Mouse (Mus musculus) myocyte (in vitro differentiated cells): ENCODE measurements around the gene Bik. TPM values are rescaled to one million over a fixed set of nuclear protein-coding genes. Genes with fewer than 3 reads are reported as not detected.

Experiments used
- H3K27me3 ChIP-seq: one replicate; pipeline ENCODE4 v1.6.1; 2011; ENCODE audit not compliant: control insufficient read depth, insufficient read depth, insufficient read length
- H3K36me3 ChIP-seq: one replicate; pipeline ENCODE4 v1.6.1; 2011; ENCODE audit not compliant: control insufficient read depth, insufficient read depth
- H3K4me2 ChIP-seq: one replicate; pipeline ENCODE4 v1.6.1; 2011; ENCODE audit warnings: low read depth, control low read depth
- H3K4me3 ChIP-seq: one replicate; pipeline ENCODE4 v1.5.1; 2011; ENCODE audit warnings: mild to moderate bottlenecking, control low read depth, moderate library complexity
- H3K79me2 ChIP-seq: one replicate; pipeline ENCODE4 v1.6.1; 2011; ENCODE audit not compliant: control insufficient read depth, insufficient read depth
- H3ac ChIP-seq: one replicate; pipeline ENCODE4 v1.6.1; 2011; ENCODE audit not compliant: control insufficient read depth, insufficient read length
- CEBPB ChIP-seq: IDR thresholded peaks from 2 replicates; pipeline ENCODE4 v1.6.1; 2011; ENCODE audit warnings: mild to moderate bottlenecking, moderate library complexity; ENCODE audit not compliant: poor library complexity, insufficient read depth, severe bottlenecking
- E2F4 ChIP-seq: IDR thresholded peaks from one replicate; pipeline ENCODE4 v1.6.1; 2011; ENCODE audit warnings: mild to moderate bottlenecking, control low read depth, moderate library complexity; ENCODE audit not compliant: insufficient read depth
- MAX ChIP-seq: IDR thresholded peaks from one replicate; pipeline ENCODE4 v1.6.1; 2011; ENCODE audit warnings: low read depth, mild to moderate bottlenecking, control low read depth
- MYOD1 ChIP-seq, 3 experiments: IDR thresholded peaks; one replicate each; pipeline ENCODE4 v1.6.1; 2011; ENCODE audit warnings: control low read depth in 2 of 3, low read depth in 2 of 3, mild to moderate bottlenecking in 2 of 3, moderate library complexity in 1 of 3; ENCODE audit not compliant: insufficient read length in 2 of 3, control insufficient read depth in 1 of 3
- MYOG ChIP-seq, 3 experiments: IDR thresholded peaks; one replicate each; pipeline ENCODE4 v1.6.1; 2011; ENCODE audit warnings: control low read depth in 2 of 3, low read depth in 2 of 3, mild to moderate bottlenecking in 2 of 3; ENCODE audit not compliant: insufficient read length in 2 of 3, control insufficient read depth in 1 of 3, insufficient read depth in 1 of 3
- POLR2A ChIP-seq: IDR thresholded peaks from one replicate; pipeline ENCODE4 v1.6.1; 2011; ENCODE audit warnings: low read depth, mild to moderate bottlenecking, control low read depth, moderate library complexity; ENCODE audit not compliant: insufficient read length
- POLR2AphosphoS2 ChIP-seq: IDR thresholded peaks from one replicate; pipeline ENCODE4 v1.6.1; 2011; ENCODE audit warnings: low read depth, control low read depth; ENCODE audit not compliant: insufficient read length
- REST ChIP-seq: IDR thresholded peaks from one replicate; pipeline ENCODE4 v1.6.1; 2011; ENCODE audit warnings: mild to moderate bottlenecking, control low read depth, moderate library complexity; ENCODE audit not compliant: insufficient read depth, insufficient read length
- SRF ChIP-seq: IDR thresholded peaks from one replicate; pipeline ENCODE4 v1.6.1; 2011; ENCODE audit warnings: low read depth; ENCODE audit not compliant: control insufficient read depth, insufficient read length
- TCF12 ChIP-seq: IDR thresholded peaks from one replicate; pipeline ENCODE4 v1.6.1; 2011; ENCODE audit warnings: mild to moderate bottlenecking, control low read depth; ENCODE audit not compliant: poor library complexity, insufficient read depth, severe bottlenecking
- TCF3 ChIP-seq: IDR thresholded peaks from one replicate; pipeline ENCODE4 v1.6.1; 2011; ENCODE audit warnings: low read depth, control low read depth; ENCODE audit not compliant: insufficient read length
- USF1 ChIP-seq: IDR thresholded peaks from one replicate; pipeline ENCODE4 v1.6.1; 2011; ENCODE audit warnings: low read depth, mild to moderate bottlenecking, control low read depth, moderate library complexity
- polyA plus RNA-seq: library from polyadenylated mRNA; unstranded; fragments of >200 nt; fragmentation: generic; extraction: Trizol; gene quantifications from one replicate; pipeline ENCODE4 v1.2.1, GENCODE M21; 2012; ENCODE audit warnings: missing spikeins

Gene Bik
- polyA plus RNA-seq, 1 experiment, result 1.3 TPM

DNA sequence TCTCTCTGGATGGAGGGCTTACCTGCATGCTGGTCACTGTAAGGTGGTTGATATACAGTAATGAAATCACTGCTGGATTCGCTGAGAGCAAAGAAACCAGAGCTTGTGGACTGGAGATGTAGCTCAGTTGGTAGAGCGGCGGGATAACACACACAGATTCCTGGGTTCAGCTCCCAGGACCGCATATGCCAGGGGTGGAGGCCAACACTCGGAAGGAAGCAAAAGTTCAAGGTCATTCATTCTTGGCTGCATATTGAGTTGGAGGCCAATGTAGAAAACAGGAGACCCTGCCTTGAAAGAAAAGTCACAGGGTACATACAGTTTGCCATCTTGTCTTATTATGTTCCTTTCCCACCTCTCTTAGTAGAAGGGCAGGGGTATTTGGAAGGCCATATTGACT lies 3.1 kb downstream of the Bik start:
- Histone ChIP-seq H3K36me3 (no peaks in the 10 kb centered on the region), H3K4me3 (no peak overlapping the region), H3K4me2 (no peak overlapping the region), H3K79me2 (no peaks in the 10 kb centered on the region), H3K27me3 (peaks cover 26% of the 10 kb centered on the region), H3ac (no peak overlapping the region)
- TF ChIP-seq TCF12, result no peak
- TF ChIP-seq CEBPB, result no peak
- TF ChIP-seq SRF, result no peak
- no peak for TF ChIP-seq MAX
- TF ChIP-seq MYOG (IDR thresholded peaks at IDR 0.05; ENCODE audit: control insufficient read depth in 1 of 3, insufficient read depth in 1 of 3, insufficient read length in 2 of 3, low read depth in 2 of 3), result no peak
- no peak for TF ChIP-seq USF1
- TF ChIP-seq TCF3, result no peak
- no peak for TF ChIP-seq POLR2A
- TF ChIP-seq POLR2AphosphoS2, result no peak
- no peak for TF ChIP-seq MYOD1 (IDR thresholded peaks at IDR 0.05; ENCODE audit: control insufficient read depth in 1 of 3, insufficient read length in 2 of 3, low read depth in 2 of 3)
- TF ChIP-seq REST, result no peak
- no peak for TF ChIP-seq E2F4

DNA sequence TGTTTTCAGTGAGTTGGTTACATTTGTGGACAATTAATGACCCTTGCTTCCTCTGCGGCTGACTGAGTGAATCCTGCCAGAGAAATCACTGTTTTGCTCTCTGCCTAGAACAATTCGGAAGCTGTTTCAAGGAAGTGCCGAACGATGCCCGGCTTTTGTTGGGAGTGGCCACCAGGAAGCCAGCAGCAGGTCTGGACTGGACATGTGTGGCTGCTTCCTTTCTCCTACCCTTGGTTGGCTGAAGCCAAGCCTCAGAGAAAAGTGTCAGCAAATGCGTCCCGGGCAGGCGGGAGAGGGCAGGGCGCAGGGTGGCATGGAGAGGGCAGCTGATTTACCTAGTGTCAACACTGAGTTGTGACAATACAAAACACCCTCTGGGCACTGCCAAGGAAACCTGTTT lies 3.6 kb downstream of the Bik start:
- Histone ChIP-seq H3K27me3 (peaks cover 26% of the 10 kb centered on the region), H3K79me2 (no peaks in the 10 kb centered on the region), H3K4me3 (no peak overlapping the region), H3K4me2 (no peak overlapping the region), H3K36me3 (no peaks in the 10 kb centered on the region), H3ac (no peak overlapping the region)
- no peak for TF ChIP-seq MYOG (IDR thresholded peaks at IDR 0.05; ENCODE audit: control insufficient read depth in 1 of 3, insufficient read depth in 1 of 3, insufficient read length in 2 of 3, low read depth in 2 of 3)
- TF ChIP-seq POLR2AphosphoS2, result no peak
- no peak for TF ChIP-seq CEBPB
- no peak for TF ChIP-seq SRF
- no peak for TF ChIP-seq MYOD1 (IDR thresholded peaks at IDR 0.05; ENCODE audit: control insufficient read depth in 1 of 3, insufficient read length in 2 of 3, low read depth in 2 of 3)
- TF ChIP-seq REST, result no peak
- TF ChIP-seq POLR2A, result no peak
- no peak for TF ChIP-seq MAX
- no peak for TF ChIP-seq USF1
- no peak for TF ChIP-seq E2F4
- no peak for TF ChIP-seq TCF12
- TF ChIP-seq TCF3, result no peak

DNA sequence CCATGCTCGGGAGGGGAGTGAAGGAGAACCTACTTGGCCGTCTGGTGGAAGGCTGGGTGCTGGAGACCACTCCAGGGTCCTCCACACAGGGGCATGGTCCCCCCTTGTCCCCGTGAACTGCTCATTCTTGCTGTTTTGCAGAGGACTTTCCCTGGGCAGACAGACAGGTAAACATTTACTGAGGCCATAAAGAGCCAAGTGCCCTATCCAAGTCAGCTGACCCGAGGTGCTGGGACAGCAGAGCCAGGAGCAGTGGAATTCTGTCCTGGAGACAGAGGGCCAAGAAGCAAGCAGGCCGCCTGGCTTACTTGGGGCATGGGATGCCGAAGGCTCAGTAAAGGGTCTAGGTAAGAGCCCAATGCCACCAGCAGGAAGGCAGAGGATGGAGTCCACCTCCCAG lies 4.0 kb downstream of the Bik start:
- H3K27me3 ChIP-seq, result peaks cover 26% of the 10 kb centered on the region

DNA sequence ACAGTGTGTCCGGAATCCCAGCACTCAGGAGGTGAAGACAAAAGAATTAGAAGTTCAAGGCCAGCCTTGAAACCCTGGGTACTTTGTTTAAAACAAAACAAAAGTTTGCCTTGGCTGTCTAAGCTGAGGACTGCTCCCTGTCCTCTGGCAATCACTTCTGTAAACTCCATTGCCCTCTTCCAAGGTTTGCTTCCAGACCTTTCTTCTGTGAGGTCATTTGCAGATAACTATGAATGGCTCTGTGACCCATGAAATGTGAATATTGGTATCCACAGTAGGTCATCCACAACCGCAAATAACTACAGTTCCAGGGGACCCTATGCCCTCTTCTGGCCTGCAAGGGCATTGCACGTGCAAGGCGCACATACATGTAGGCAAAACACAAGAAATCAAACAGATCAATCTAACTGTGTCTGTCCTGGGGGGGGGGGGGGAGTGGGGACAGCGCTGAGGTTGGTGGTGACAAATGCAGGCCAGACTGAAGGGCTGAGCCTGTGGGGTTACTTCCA lies 5.4 kb downstream of the Bik start:
- TF ChIP-seq CEBPB (no peak), TCF3 (no peak), REST (no peak), E2F4 (no peak), TCF12 (no peak), POLR2A (no peak), USF1 (no peak), SRF (no peak), MYOG (IDR thresholded peaks at IDR 0.05; ENCODE audit: control insufficient read depth in 1 of 3, insufficient read depth in 1 of 3, insufficient read length in 2 of 3, low read depth in 2 of 3) (no peak), MYOD1 (IDR thresholded peaks at IDR 0.05; ENCODE audit: control insufficient read depth in 1 of 3, insufficient read length in 2 of 3, low read depth in 2 of 3) (no peak)
- H3K36me3 ChIP-seq, result no peaks in the 10 kb centered on the region
- no peak overlapping the region for H3K4me2 ChIP-seq
- H3K79me2 ChIP-seq, result no peaks in the 10 kb centered on the region
- no peak overlapping the region for H3K4me3 ChIP-seq
- no peak overlapping the region for H3ac ChIP-seq
- H3K27me3 ChIP-seq, result peaks cover 18% of the 10 kb centered on the region

More for the DNA sequence above, 4.0 kb downstream of the Bik start:
- H3ac ChIP-seq, result no peak overlapping the region
- no peak overlapping the region for H3K4me2 ChIP-seq
- H3K79me2 ChIP-seq, result no peaks in the 10 kb centered on the region
- no peak overlapping the region for H3K4me3 ChIP-seq
- no peaks in the 10 kb centered on the region for H3K36me3 ChIP-seq
- no peak for TF ChIP-seq REST
- no peak for TF ChIP-seq E2F4
- no peak for TF ChIP-seq POLR2A
- no peak for TF ChIP-seq MYOG (IDR thresholded peaks at IDR 0.05; ENCODE audit: control insufficient read depth in 1 of 3, insufficient read depth in 1 of 3, insufficient read length in 2 of 3, low read depth in 2 of 3)
- no peak for TF ChIP-seq CEBPB
- no peak for TF ChIP-seq TCF12
- TF ChIP-seq USF1, result no peak
- TF ChIP-seq SRF, result no peak
- no peak for TF ChIP-seq MAX
- no peak for TF ChIP-seq MYOD1 (IDR thresholded peaks at IDR 0.05; ENCODE audit: control insufficient read depth in 1 of 3, insufficient read length in 2 of 3, low read depth in 2 of 3)
- no peak for TF ChIP-seq TCF3
- no peak for TF ChIP-seq POLR2AphosphoS2

DNA sequence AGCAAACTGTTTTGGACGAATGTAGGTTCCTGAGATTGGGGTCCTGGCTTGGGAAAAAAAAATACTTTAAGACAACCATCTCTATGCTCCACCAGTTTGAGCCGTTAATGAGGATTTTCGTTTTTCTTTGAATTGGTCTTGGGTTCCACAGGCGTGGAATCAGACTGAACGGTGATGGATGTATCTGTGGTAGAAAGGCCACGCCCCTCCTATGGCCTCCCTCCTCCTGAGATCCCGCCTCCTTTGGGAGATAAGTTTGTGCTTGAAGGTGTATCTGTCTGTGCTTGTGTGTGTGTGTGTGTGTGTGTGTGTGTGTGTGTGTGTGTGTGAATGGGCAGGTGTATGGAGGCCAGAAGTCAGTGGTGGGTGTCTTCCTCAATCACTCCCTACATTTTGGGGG lies 5.9 kb downstream of the Bik start:
- no peaks in the 10 kb centered on the region for H3K36me3 ChIP-seq
- H3ac ChIP-seq, result no peak overlapping the region
- H3K4me2 ChIP-seq, result no peak overlapping the region
- H3K4me3 ChIP-seq, result no peak overlapping the region
- H3K27me3 ChIP-seq, result peaks cover 12% of the 10 kb centered on the region
- no peak for TF ChIP-seq E2F4
- no peak for TF ChIP-seq CEBPB
- TF ChIP-seq TCF12, result no peak
- TF ChIP-seq TCF3, result no peak
- TF ChIP-seq REST, result no peak
- TF ChIP-seq USF1, result no peak
- no peak for TF ChIP-seq POLR2A
- TF ChIP-seq MYOG (IDR thresholded peaks at IDR 0.05; ENCODE audit: control insufficient read depth in 1 of 3, insufficient read depth in 1 of 3, insufficient read length in 2 of 3, low read depth in 2 of 3), result no peak
- TF ChIP-seq MAX, result no peak
- no peak for TF ChIP-seq MYOD1 (IDR thresholded peaks at IDR 0.05; ENCODE audit: control insufficient read depth in 1 of 3, insufficient read length in 2 of 3, low read depth in 2 of 3)
- no peak for TF ChIP-seq POLR2AphosphoS2
- no peak for TF ChIP-seq SRF
- no peaks in the 10 kb centered on the region for H3K79me2 ChIP-seq
